Mouse (Mus musculus) embryonic facial prominence, embryonic 14.5 days (tissue): Measurements from ENCODE around the gene Hist1h1d. TPM values are rescaled to one million over a fixed set of nuclear protein-coding genes. Genes with fewer than 3 reads are reported as not detected.
"Not testable (repeated sequence)": the region's sequence is repeated elsewhere in the genome, so short reads cannot be mapped to it uniquely, and the experiment has no call there.

ENCODE experiments used
- ATAC-seq: fragments of 200-750 bp; cut with Nextera tagmentation; 2 replicates; pipeline ENCODE4 v1.8.0; 2017; ENCODE audit warnings: low read depth, moderate number of reproducible peaks, moderate TSS enrichment
- DNase-seq: peaks from one replicate; pipeline ENCODE4 v3.0.0-alpha.2; 2015; ENCODE audit warnings: low spot score
- H3K27ac ChIP-seq: fragments of 300-500 bp; sonication (generic); replicated peaks from 2 replicates; pipeline ENCODE4 v1.5.1; 2014; ENCODE audit warnings: low read depth, mild to moderate bottlenecking, low read length, moderate library complexity
- H3K27me3 ChIP-seq: fragments of 300-500 bp; sonication (generic); replicated peaks from 2 replicates; pipeline ENCODE4 v1.6.1; 2014; ENCODE audit warnings: low read length; ENCODE audit not compliant: control insufficient read depth, insufficient read depth
- H3K36me3 ChIP-seq: fragments of 300-500 bp; sonication (generic); 2 replicates; pipeline ENCODE4 v1.6.1; 2014; ENCODE audit warnings: low read length, mixed read lengths; ENCODE audit not compliant: control insufficient read depth, insufficient read depth
- H3K4me1 ChIP-seq: fragments of 300-500 bp; sonication (generic); 2 replicates; pipeline ENCODE4 v1.6.1; 2014; ENCODE audit warnings: antibody characterized with exemption, low read length; ENCODE audit not compliant: control insufficient read depth, insufficient read depth
- H3K4me2 ChIP-seq: fragments of 300-500 bp; sonication (generic); 2 replicates; pipeline ENCODE4 v1.6.1; 2014; ENCODE audit warnings: low read depth, mild to moderate bottlenecking, low read length, moderate library complexity, mixed read lengths
- H3K4me3 ChIP-seq: fragments of 300-500 bp; sonication (generic); 2 replicates; pipeline ENCODE4 v1.5.1; 2014; ENCODE audit warnings: low read depth, mild to moderate bottlenecking, low read length
- H3K9ac ChIP-seq: fragments of 300-500 bp; sonication (generic); 2 replicates; pipeline ENCODE4 v1.6.1; 2014; ENCODE audit warnings: low read depth, mild to moderate bottlenecking, low read length, moderate library complexity, mixed read lengths
- H3K9me3 ChIP-seq: fragments of 300-500 bp; sonication (generic); 2 replicates; pipeline ENCODE4 v1.6.1; 2016; ENCODE audit warnings: low read length; ENCODE audit not compliant: control insufficient read depth
- WGBS: fragments of 180-500 bp; shearing (Covaris S2); extraction: QIAGEN DNeasy Blood & Tissue Kit; methylation state at CpG from one replicate; pipeline ENCODE4 v1.1.7; 2014; 5-methylcytosine and 5-hydroxymethylcytosine counted together
- polyA plus RNA-seq: library from polyadenylated mRNA; unstranded; fragments of >200 nt; fragmentation: Nextera tagmentation; extraction: Ambion mirVana; gene quantifications from 2 replicates; pipeline ENCODE4 v1.2.1, GENCODE M21; 2014

Hist1h1d gene
- polyA plus RNA-seq, 1 experiment from 2014 or later = 0.60 TPM

DNA sequence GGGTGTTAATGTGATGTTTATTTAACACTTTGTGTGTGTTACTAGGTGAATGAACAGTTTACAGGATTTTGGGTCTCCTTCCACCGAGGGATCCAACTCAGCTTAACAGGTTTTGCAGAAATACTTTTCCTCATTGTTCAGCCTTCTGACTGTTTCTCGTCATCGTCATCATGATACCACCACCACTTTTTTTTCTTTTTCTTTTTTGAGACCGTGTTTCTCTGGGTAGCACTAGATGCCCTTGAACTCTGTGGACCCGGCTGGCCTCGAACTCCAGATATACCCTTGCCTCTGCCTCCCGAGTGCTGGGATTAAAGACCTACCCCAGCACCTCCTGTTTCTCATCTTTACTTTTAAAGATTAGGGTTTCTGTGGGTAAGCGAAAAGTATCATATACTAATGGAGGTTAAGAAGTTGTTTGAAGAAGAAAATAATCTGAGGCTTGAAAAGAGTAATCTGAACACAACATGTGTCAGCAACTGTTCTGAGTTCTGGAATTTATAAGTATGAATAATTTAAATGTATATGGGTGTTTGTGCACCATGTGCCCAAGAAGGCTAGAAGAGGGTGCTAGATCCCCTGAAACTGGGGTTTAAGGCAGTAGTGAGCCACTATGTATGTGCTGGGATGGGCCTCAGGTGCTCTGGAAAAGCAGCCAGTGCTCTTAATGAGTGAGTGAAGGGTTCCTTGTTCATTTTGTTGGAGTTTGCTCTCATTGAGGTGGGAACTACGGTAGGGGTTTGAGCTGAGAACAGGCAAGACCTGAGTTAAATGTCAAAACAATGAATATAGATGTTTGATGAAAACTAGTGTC lies 20.6 kb upstream of the Hist1h1d start:
- 18% methylated on average over 9 of the region's 9 CpGs for WGBS
- ATAC-seq = no peak
- H3K4me1 ChIP-seq = peaks cover 34% of the 10 kb centered on the region
- no peak for DNase-seq
- H3K27ac ChIP-seq = peak overlapping the region; percentile 99
- H3K9me3 ChIP-seq = no peaks in the 10 kb centered on the region
- H3K4me2 ChIP-seq = peak overlapping the region; percentile 78
- no peaks in the 10 kb centered on the region for H3K27me3 ChIP-seq
- peak overlapping the region; percentile 56 for H3K4me3 ChIP-seq
- H3K9ac ChIP-seq = peak overlapping the region; percentile 79
- H3K36me3 ChIP-seq = no peaks in the 10 kb centered on the region

DNA sequence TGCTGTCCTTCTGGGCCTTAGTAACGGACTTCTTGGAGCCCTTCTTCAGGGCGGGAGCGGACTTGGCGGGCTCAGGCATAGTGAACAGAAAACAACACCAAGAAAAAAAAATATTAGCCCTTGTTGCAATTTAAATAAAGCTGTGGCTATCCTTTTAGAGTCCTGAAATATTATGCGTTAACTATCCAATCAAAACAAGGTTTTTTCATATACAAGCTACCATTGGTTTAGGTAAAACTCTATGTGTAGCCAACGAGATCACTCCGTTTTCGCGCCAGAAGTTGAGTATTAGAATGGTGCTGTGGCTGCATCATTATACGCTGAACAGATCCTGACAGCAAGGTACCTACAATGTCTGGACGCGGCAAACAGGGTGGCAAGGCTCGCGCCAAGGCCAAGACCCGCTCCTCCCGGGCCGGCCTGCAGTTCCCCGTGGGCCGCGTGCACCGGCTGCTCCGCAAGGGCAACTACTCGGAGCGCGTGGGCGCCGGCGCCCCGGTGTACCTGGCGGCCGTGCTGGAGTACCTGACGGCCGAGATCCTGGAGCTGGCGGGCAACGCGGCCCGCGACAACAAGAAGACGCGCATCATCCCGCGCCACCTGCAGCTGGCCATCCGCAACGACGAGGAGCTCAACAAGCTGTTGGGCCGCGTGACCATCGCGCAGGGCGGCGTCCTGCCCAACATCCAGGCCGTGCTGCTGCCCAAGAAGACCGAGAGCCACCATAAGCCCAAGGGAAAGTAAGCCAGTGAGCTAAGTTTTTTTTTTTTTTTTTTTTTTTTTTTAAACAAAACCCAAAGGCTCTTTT lies 19.3 kb upstream of the Hist1h1d start, which contains the start of gene Hist1h2af:
Hist1h2af (plus strand) TSS at position 347 of the 808 bp plus-strand sequence.
- H3K4me3 ChIP-seq = peak within 1 kb of the TSS; percentile 56
- not testable (repeated sequence) for H3K27me3 ChIP-seq, H3K36me3 ChIP-seq, H3K9me3 ChIP-seq
- H3K4me2 ChIP-seq = peak within 1 kb of the TSS; percentile 78
- DNase-seq (peak; percentile 97), ATAC-seq (peak; percentile 45)
- peak within 1 kb of the TSS; percentile 99 for H3K27ac ChIP-seq
- WGBS = 0% methylated on average over 22 of the region's 53 CpGs
- H3K9ac ChIP-seq = peak within 1 kb of the TSS; percentile 79
- peaks cover 34% of the 10 kb centered on the region for H3K4me1 ChIP-seq

DNA sequence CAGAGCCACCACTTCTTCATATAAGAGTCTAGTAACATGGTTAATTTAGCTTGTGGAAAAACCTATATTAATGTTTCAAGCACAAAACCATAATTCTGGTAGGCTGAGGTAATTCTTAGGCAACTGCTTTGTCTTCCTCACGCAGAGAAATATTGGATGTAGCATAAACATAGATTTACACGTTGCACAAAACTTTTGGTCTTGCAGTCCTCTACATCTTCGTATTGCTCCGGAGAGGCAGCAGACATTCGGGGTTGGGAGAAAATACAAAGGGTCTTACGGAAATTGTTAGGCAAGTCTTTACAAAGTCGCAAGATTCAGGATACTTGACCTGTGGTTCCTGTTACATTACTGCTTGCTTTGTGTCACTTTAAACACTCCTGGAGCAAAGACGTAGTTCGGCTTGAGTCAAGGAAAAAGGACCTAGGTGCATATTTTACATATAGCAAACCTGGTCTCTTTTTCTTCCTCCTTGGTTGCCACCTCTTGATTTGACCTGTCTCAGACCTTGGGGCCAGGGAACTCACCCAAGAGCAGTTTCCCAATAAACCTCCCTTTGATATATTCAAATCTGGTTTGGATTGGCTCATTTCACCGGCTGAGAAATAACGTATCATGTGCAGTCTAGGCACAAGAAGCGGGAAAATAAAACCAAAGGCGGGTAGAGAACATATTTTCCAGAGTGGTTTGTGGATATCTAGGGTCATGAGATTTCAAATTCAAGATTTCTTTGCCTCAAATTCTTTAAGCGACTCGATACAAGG lies 18.5 kb upstream of the Hist1h1d start:
- Histone ChIP-seq H3K36me3 (no peaks in the 10 kb centered on the region), H3K4me1 (peaks cover 29% of the 10 kb centered on the region), H3K9ac (peak overlapping the region; percentile 79), H3K27me3 (no peaks in the 10 kb centered on the region), H3K4me2 (peak overlapping the region; percentile 78), H3K9me3 (no peaks in the 10 kb centered on the region), H3K4me3 (peak overlapping the region; percentile 56), H3K27ac (peak overlapping the region; percentile 90)
- DNase-seq (no peak), ATAC-seq (no peak)
- 2% methylated on average over 15 of the region's 15 CpGs for WGBS

DNA sequence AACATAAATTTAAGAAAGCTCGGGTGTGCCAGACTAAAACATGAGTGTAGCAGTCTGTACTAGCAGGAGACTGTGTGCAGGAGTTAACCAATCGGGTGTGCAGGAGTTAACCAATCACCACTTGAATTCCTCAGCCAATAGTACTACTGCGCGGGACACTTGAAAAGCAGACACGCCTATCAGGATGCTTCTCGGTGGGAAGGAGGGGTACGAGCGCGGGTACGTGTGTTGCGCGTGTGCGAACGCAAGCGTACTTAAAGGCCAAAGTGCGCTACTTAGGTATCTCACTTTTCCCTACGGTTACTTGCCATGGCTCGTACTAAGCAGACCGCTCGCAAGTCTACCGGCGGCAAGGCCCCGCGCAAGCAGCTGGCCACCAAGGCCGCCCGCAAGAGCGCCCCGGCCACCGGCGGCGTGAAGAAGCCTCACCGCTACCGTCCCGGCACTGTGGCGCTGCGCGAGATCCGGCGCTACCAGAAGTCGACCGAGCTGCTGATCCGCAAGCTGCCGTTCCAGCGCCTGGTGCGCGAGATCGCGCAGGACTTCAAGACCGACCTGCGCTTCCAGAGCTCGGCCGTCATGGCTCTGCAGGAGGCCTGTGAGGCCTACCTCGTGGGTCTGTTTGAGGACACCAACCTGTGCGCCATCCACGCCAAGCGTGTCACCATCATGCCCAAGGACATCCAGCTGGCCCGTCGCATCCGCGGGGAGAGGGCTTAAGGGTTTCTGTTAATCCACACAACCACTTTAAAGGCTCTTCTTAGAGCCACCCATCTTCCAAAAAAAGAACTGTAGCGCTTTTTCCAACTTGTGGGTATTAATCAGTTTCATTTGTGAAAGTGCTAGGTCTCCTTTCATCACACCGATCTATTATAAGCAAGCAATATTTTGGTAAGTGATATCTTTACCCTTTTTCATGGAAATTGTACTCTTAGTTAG lies 17.7 kb upstream of the Hist1h1d start, which contains the start of gene Hist1h3g:
Hist1h3g (plus strand) TSS at position 286 of the 939 bp plus-strand sequence.
- Histone ChIP-seq H3K9ac (peak within 1 kb of the TSS; percentile 79), H3K4me2 (peak within 1 kb of the TSS; percentile 78), H3K4me1 (peaks cover 29% of the 10 kb centered on the region), H3K4me3 (peak within 1 kb of the TSS; percentile 56), H3K27ac (peak within 1 kb of the TSS; percentile 90)
- ATAC-seq = peak; percentile 91
- H3K9me3 ChIP-seq, H3K27me3 ChIP-seq, H3K36me3 ChIP-seq: not testable (repeated sequence)
- WGBS = 1% methylated on average over 31 of the region's 62 CpGs
- peak; percentile 99 for DNase-seq

DNA sequence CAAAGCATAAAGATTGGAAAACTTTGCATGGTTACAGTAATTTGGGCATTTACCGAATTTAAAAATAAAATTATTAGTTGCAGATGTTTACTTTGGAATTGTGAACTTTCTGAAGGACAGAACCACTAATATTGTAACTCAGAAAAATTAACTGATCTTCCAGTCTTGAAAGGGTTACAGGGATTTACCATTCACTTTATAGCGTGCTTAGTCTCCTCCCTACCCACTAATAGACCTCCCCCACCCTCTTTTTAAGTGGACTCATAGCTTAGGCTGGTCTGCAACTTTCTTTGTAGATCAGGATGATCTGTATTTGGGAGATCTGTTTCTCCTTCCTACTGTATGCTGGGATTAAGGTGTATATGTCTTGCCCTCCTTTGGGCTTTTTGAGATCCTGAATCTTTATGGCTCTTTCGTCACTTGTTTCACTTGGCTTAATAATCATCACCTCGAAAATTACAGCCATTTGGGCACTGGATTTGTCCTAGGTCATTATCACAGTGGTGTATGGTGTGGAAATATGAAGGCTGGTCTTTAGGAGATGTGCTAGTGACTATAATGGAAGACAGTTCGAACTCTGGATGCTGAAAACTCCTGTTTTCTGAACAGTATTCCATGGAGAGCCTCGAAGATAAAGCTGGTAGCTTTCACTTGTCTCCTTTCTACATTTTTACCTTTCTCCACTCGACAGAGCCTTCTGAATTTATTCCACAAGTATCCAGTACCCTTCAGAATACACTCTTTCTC lies 16.8 kb upstream of the Hist1h1d start:
- Histone ChIP-seq H3K36me3 (no peaks in the 10 kb centered on the region), H3K4me2 (peak overlapping the region; percentile 78), H3K4me1 (peaks cover 29% of the 10 kb centered on the region), H3K27ac (peak overlapping the region; percentile 90), H3K4me3 (peak overlapping the region; percentile 56), H3K27me3 (no peaks in the 10 kb centered on the region), H3K9ac (peak overlapping the region; percentile 70), H3K9me3 (no peaks in the 10 kb centered on the region)
- ATAC-seq (no peak), DNase-seq (peak; percentile 33)
- WGBS = 18% methylated on average over 7 of the region's 7 CpGs

DNA sequence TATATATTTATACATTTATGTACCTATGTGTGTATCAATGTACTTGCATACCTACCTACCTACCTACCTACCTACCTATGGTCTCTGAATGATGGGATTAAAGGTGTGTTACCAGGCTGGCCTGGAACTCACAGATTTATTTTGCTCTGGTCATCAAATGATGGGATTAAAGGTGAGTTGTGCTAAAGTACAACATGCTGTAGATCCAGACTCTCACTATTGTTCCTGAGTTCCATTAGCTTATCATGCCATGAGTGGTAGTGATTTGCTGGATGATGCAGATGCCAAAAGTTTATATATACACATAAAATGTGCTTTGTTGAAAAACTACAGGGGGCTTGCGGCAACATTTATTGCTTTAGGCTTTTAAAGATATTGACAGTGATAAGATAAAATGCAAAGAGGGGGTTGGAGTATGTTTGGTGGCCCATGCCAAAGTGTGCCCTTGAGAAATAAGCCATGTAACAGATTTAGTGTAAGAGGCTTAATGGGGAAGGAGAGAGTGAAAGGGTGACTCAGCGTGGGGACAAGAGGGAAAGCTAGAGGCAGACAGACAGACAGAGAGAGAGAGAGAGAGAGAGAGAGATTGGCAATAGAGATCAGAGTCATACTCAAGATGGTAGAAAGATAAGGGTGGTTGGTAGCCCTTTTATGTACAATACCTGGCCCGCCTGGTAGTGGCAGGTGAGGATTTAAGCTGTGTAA lies 15.9 kb upstream of the Hist1h1d start:
- H3K9me3 ChIP-seq = no peaks in the 10 kb centered on the region
- H3K27me3 ChIP-seq = no peaks in the 10 kb centered on the region
- H3K27ac ChIP-seq = peak overlapping the region; percentile 90
- H3K4me3 ChIP-seq = peak overlapping the region; percentile 56; the same call in 1 of the 2 replicates
- ATAC-seq (no peak), DNase-seq (no peak)
- H3K36me3 ChIP-seq = no peaks in the 10 kb centered on the region
- H3K4me1 ChIP-seq = peaks cover 26% of the 10 kb centered on the region
- H3K4me2 ChIP-seq = peak overlapping the region; percentile 78
- H3K9ac ChIP-seq = peak overlapping the region; percentile 31; the same call in 1 of the 2 replicates
- 73% methylated on average over 3 of the region's 3 CpGs for WGBS

DNA sequence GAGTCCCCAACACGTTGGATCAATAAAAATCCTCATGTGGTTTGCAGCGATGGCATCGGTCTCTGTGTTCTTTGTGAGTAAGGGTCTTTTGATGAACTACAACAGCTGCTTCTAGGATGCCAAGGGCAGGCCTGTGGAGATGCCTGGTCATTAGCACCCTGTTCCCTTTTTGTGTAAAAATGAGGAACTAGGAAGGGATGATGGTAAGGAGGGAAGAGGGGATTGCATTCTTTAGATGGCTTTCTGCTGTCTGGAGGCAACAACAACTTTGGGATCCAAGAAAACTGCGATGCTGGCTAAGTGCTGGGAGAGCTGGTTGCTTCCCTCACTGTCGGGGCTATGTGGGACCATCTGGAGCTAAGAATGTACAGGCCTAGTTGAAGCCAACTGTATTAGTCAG lies 14.8 kb upstream of the Hist1h1d start:
- no peak for DNase-seq
- Histone ChIP-seq H3K4me1 (0 out of 2 replicates have a peak, but pooled peaks cover 19% of the 10 kb centered on the region), H3K27me3 (no peaks in the 10 kb centered on the region), H3K36me3 (no peaks in the 10 kb centered on the region), H3K4me2 (no peak overlapping the region), H3K27ac (no peak overlapping the region), H3K4me3 (no peak overlapping the region), H3K9ac (no peak overlapping the region), H3K9me3 (no peaks in the 10 kb centered on the region)
- no peak for ATAC-seq
- 52% methylated on average over 5 of the region's 5 CpGs for WGBS
